In the genomic region with DNA sequence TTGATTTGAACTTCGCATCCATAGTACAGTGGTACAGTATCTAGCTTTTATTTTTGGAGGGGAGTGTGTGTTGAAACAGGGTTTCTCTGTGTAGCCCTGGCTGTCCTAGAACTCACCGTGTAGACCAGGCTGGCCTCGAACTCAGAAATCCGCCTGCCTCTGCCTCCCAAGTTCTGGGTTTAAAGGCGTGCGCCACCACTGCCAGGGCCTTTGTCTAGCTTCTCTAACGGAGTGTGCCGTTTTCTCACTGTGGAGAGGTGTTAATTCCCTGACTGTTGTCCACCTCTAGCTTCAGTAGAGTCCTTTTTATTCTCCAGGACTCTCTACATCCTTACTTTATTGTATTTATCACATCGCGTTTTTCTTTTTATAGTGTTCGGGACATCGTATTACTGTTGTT, we compare ENCODE assay signal across 9 mouse cellular contexts. TPM values are rescaled to one million over a fixed set of nuclear protein-coding genes. Genes with fewer than 3 reads are reported as not detected.
DNase-seq lines count a peak whose midpoint lies in the region; ATAC-seq and TF ChIP-seq lines count a peak whose summit lies in the region.
"Had no signal": no experiment of that assay in that cellular context is flagged by ENCODE, and none has a peak within 500 bp of the region (broad histone marks: within the 10 kb centered on the region; RNA-seq: fewer than 3 reads in every experiment).

No protein-coding gene starts in this region.

- H3K4me2 ChIP-seq in heart, embryonic 11.5 days: peak overlapping the region; percentile 81
- peak overlapping the region; percentile 81 for H3K4me2 ChIP-seq in forebrain, embryonic 16.5 days (ENCODE audit: low read length)
- H3K4me2 ChIP-seq in liver, embryonic 16.5 days (ENCODE audit: low read depth, low read length): peak overlapping the region; percentile 82

- no peak for ATAC-seq in heart, embryonic 11.5 days (replicated peaks; ENCODE audit: insufficient number of reproducible peaks, low FRiP score, low TSS enrichment)
- no peak for ATAC-seq in forebrain, embryonic 16.5 days
- no peak for ATAC-seq in liver, embryonic 16.5 days (ENCODE audit: low read depth)

- H3K36me3 ChIP-seq in heart, embryonic 11.5 days (ENCODE audit: control insufficient read depth, insufficient read depth, low read length): no peaks in the 10 kb centered on the region; the same call in 1 of the 2 replicates
- H3K36me3 ChIP-seq in ES-E14 (ENCODE audit: control insufficient read depth, insufficient read depth, low read length, poor library complexity, severe bottlenecking): peaks cover 32% of the 10 kb centered on the region
- peaks cover 22% of the 10 kb centered on the region for H3K36me3 ChIP-seq in forebrain, embryonic 16.5 days (ENCODE audit: control insufficient read depth, insufficient read depth)
- peaks cover 15% of the 10 kb centered on the region; the same call in 1 of the 2 replicates for H3K36me3 ChIP-seq in liver, embryonic 16.5 days (ENCODE audit: control insufficient read depth, insufficient read depth)

- no peak overlapping the region for H3K27ac ChIP-seq in heart, embryonic 11.5 days (ENCODE audit: low read depth, low read length)
- H3K27ac ChIP-seq in ES-E14 (ENCODE audit: insufficient read depth, low read depth, low read length, poor library complexity, severe bottlenecking): no peak overlapping the region
- H3K27ac ChIP-seq in forebrain, embryonic 16.5 days (ENCODE audit: low read length): no peak overlapping the region
- no peak overlapping the region for H3K27ac ChIP-seq in liver, embryonic 16.5 days (ENCODE audit: low read length)

- no peaks in the 10 kb centered on the region for H3K9me3 ChIP-seq in heart, embryonic 11.5 days (replicated peaks; ENCODE audit: control insufficient read depth, low read length)
- no peaks in the 10 kb centered on the region for H3K9me3 ChIP-seq in ES-E14 (ENCODE audit: control insufficient read depth, insufficient read depth, low read depth, low read length)
- H3K9me3 ChIP-seq in forebrain, embryonic 16.5 days (ENCODE audit: control insufficient read depth, low read length): no peaks in the 10 kb centered on the region
- no peaks in the 10 kb centered on the region for H3K9me3 ChIP-seq in liver, embryonic 16.5 days (replicated peaks; ENCODE audit: control insufficient read depth, low read length)

- DNase-seq in heart, adult 9 months (ENCODE audit: low spot score in 2 of 2): no peak
- DNase-seq in ES-E14 (ENCODE audit: low read depth, low spot score): no peak
- DNase-seq in yolk sac, embryonic 10.5 days (ENCODE audit: low spot score): no peak
- no peak for DNase-seq in right cerebral cortex, postnatal 4 days
- DNase-seq in frontal cortex, adult 2 months (ENCODE audit: extremely low spot score in 1 of 2, low spot score in 1 of 2): no peak

- peaks cover 13% of the 10 kb centered on the region for H3K4me1 ChIP-seq in heart, embryonic 11.5 days (ENCODE audit: control insufficient read depth, insufficient read depth, low read length)
- H3K4me1 ChIP-seq in ES-E14 (ENCODE audit: control insufficient read depth in 2 of 2, insufficient read depth in 2 of 2, low read length in 2 of 2, poor library complexity in 1 of 2): peaks cover 2 to 10% of the 10 kb centered on the region in 2 experiments; a peak in 1 of 4 replicates
- H3K4me1 ChIP-seq in forebrain, embryonic 16.5 days (replicated peaks; ENCODE audit: control insufficient read depth, insufficient read depth, low read length): peaks cover 20% of the 10 kb centered on the region
- H3K4me1 ChIP-seq in liver, embryonic 16.5 days (ENCODE audit: control insufficient read depth, low read depth, low read length): peaks cover 33% of the 10 kb centered on the region

- peak overlapping the region; percentile 87 for H3K9ac ChIP-seq in heart, embryonic 11.5 days (ENCODE audit: low read depth, low read length)
- peak overlapping the region; percentile 90 for H3K9ac ChIP-seq in ES-E14 (ENCODE audit: insufficient read depth, low read depth, low read length, poor library complexity, severe bottlenecking)
- peak overlapping the region; percentile 85 for H3K9ac ChIP-seq in forebrain, embryonic 16.5 days (replicated peaks; ENCODE audit: low read depth, low read length)
- H3K9ac ChIP-seq in liver, embryonic 16.5 days (ENCODE audit: low read depth, low read length): peak overlapping the region; percentile 77

- 43% methylated on average over 12 of the region's 12 CpGs for WGBS in heart, embryonic 11.5 days (ENCODE audit: insufficient replicate concordance)
- WGBS in forebrain, embryonic 16.5 days: 51% methylated on average over 12 of the region's 12 CpGs
- WGBS in liver, embryonic 16.5 days (ENCODE audit: insufficient replicate concordance): 45% methylated on average over 12 of the region's 12 CpGs

- H3K27me3 ChIP-seq in heart, embryonic 11.5 days (ENCODE audit: control insufficient read depth, insufficient read depth, low read length): no peaks in the 10 kb centered on the region
- no peaks in the 10 kb centered on the region for H3K27me3 ChIP-seq in forebrain, embryonic 16.5 days (replicated peaks; ENCODE audit: control insufficient read depth, insufficient read depth, low read length)
- no peaks in the 10 kb centered on the region for H3K27me3 ChIP-seq in liver, embryonic 16.5 days (ENCODE audit: control insufficient read depth, insufficient read depth, low read depth, low read length)
- H3K27me3 ChIP-seq: Patski had no signal

- in situ Hi-C loops in ES-E14 (cut with MboI; ENCODE audit: low sequenced_read_pairs in 2 of 2, unreplicated experiment in 2 of 2): no loop called here

- peak overlapping the region; percentile 94 for H3K4me3 ChIP-seq in heart, embryonic 11.5 days (ENCODE audit: low read depth, low read length)
- H3K4me3 ChIP-seq in ES-E14 (ENCODE audit: insufficient read depth in 1 of 2, low read depth in 1 of 2, low read length in 2 of 2, poor library complexity in 1 of 2, severe bottlenecking in 1 of 2): peak overlapping the region; percentile 87 to 98
- peak overlapping the region; percentile 99 for H3K4me3 ChIP-seq in forebrain, embryonic 16.5 days (replicated peaks; ENCODE audit: low read length)
- H3K4me3 ChIP-seq in liver, embryonic 16.5 days (ENCODE audit: low read depth, low read length): peak overlapping the region; percentile 88

TF ChIP-seq in ES-E14, 5 proteins besides CTCF, POLR2A, EP300 and RAD21:
- TF ChIP-seq CHD2 (IDR thresholded peaks at IDR 0.05; ENCODE audit: low read depth, low read length) (no peak), ZNF384 (IDR thresholded peaks at IDR 0.05; ENCODE audit: low read depth, low read length) (no peak), MAFK (IDR thresholded peaks at IDR 0.05; ENCODE audit: insufficient read depth, low read depth, low read length) (no peak), HCFC1 (IDR thresholded peaks at IDR 0.05; ENCODE audit: borderline replicate concordance, insufficient read depth, low read length) (no peak), ZC3H11A (IDR thresholded peaks at IDR 0.05; ENCODE audit: borderline replicate concordance, low read depth, low read length) (no peak)

RNA-seq across cellular contexts. Expression of gene Drosha, which starts 0.8 kb away (rescaled TPM):
- polyA plus RNA-seq in heart, embryonic 11.5 days (2014; fragmentation: Nextera tagmentation; extraction: Ambion mirVana): 34.6 and 48.4 TPM in 2 replicates
- total RNA-seq in ES-E14 (2012; rRNA removed): 46.7 and 48.2 TPM in 2 replicates
- 61.9 and 66.8 TPM in 2 replicates for polyA plus RNA-seq in forebrain, embryonic 16.5 days (2015; fragmentation: Nextera tagmentation; extraction: Ambion mirVana)
- 10.5 and 10.9 TPM in 2 replicates for polyA plus RNA-seq in liver, embryonic 16.5 days (2015; fragmentation: Nextera tagmentation; extraction: Ambion mirVana)
- 59.4 and 60.1 TPM in 2 replicates for polyA plus RNA-seq in frontal cortex, adult 2 months (2012; rRNA removed)

RNA-seq across cellular contexts. Expression of gene 6030458C11Rik, which starts 1.0 kb away (rescaled TPM):
- polyA plus RNA-seq in heart, embryonic 11.5 days (2014; fragmentation: Nextera tagmentation; extraction: Ambion mirVana): 23.0 and 31.8 TPM in 2 replicates
- 26.4 and 27.5 TPM in 2 replicates for total RNA-seq in ES-E14 (2012; rRNA removed)
- 30.8 and 36.9 TPM in 2 replicates for polyA plus RNA-seq in forebrain, embryonic 16.5 days (2015; fragmentation: Nextera tagmentation; extraction: Ambion mirVana)
- polyA plus RNA-seq in liver, embryonic 16.5 days (2015; fragmentation: Nextera tagmentation; extraction: Ambion mirVana): 24.0 and 25.1 TPM in 2 replicates
- polyA plus RNA-seq in frontal cortex, adult 2 months (2012; rRNA removed): 25.2 and 25.4 TPM in 2 replicates
